Mouse (Mus musculus) megakaryocyte, embryonic 14.5 days (primary cell): ENCODE measurements around the gene Slc4a4.
"Not testable (repeated sequence)": the region's sequence is repeated elsewhere in the genome, so short reads cannot be mapped to it uniquely, and the experiment has no call there.

Experiments used
- FLI1 ChIP-seq: IDR thresholded peaks from 2 replicates; pipeline ENCODE4 v1.6.1; 2012; ENCODE audit warnings: low read length, inconsistent platforms, mixed read lengths
- GATA1 ChIP-seq: IDR thresholded peaks from 3 replicates; pipeline ENCODE4 v1.6.1; 2012; ENCODE audit warnings: mixed read lengths, low read length, inconsistent platforms, borderline replicate concordance

GRCm38 (mm10) chr5:89111987-89112386, 225.4 kb downstream of the Slc4a4 start:
- TF ChIP-seq FLI1, GATA1: not testable (repeated sequence)
